Mouse (Mus musculus) cortical plate, adult 2 months (tissue): ENCODE data around the gene Tenm2. TPM values are rescaled to one million over a fixed set of nuclear protein-coding genes. Genes with fewer than 3 reads are reported as not detected.

ENCODE experiments used
- H3K27ac ChIP-seq: fragments of 200-500 bp; 2 replicates; pipeline ENCODE4 v1.5.1; 2012; ENCODE audit warnings: low read length, control low read depth, inconsistent platforms; ENCODE audit not compliant: insufficient read depth
- H3K4me1 ChIP-seq: fragments of 200-500 bp; 2 replicates; pipeline ENCODE4 v1.6.1; 2011; ENCODE audit warnings: low read length; ENCODE audit not compliant: control insufficient read depth, insufficient read depth
- H3K4me3 ChIP-seq: fragments of 200-500 bp; 2 replicates; pipeline ENCODE4 v1.5.1; 2011; ENCODE audit warnings: mild to moderate bottlenecking, low read length, control low read depth; ENCODE audit not compliant: insufficient read depth
- CTCF ChIP-seq: fragments of 200-500 bp; IDR thresholded peaks from 2 replicates; pipeline ENCODE4 v1.5.1; 2011; ENCODE audit warnings: mild to moderate bottlenecking, control low read depth, low read length; ENCODE audit not compliant: insufficient read depth; ENCODE audit errors: extremely low read depth
- POLR2A ChIP-seq: fragments of 200-500 bp; IDR thresholded peaks from 2 replicates; pipeline ENCODE4 v1.6.1; 2011; ENCODE audit warnings: mild to moderate bottlenecking, low read length, control low read depth; ENCODE audit not compliant: insufficient read depth; ENCODE audit errors: extremely low read depth
- polyA plus RNA-seq: library from polyadenylated mRNA; depleted of rRNA; stranded (reverse); fragments of >200 nt; gene quantifications from 2 replicates; pipeline ENCODE4 v1.2.3, GENCODE M21; 2012

Gene Tenm2
- polyA plus RNA-seq, 1 experiment: 26.6 TPM

DNA sequence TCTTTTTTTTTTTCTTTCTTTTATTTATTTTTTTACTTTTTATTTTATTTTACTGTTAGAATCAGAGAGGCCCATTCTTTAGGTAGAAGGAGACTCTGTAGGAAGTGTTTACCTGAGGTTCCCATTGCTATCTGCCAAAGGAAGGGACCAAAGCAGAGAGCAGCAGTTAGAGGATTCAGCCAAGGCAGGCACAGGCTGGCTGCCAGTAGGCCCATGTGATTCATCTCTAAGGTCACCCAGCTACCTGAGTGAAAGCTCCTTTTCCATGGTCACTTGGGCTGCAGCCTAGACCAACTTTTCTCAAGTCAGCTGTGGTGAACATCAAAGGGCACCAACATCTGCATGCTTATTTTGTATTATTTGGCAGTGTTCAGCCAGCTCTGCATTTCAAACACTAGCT is 117.7 kb downstream of the Tenm2 start:
- Histone ChIP-seq H3K27ac (no peak overlapping the region), H3K4me3 (no peak overlapping the region), H3K4me1 (no peaks in the 10 kb centered on the region)
- no peak for TF ChIP-seq POLR2A
- no peak for TF ChIP-seq CTCF

DNA sequence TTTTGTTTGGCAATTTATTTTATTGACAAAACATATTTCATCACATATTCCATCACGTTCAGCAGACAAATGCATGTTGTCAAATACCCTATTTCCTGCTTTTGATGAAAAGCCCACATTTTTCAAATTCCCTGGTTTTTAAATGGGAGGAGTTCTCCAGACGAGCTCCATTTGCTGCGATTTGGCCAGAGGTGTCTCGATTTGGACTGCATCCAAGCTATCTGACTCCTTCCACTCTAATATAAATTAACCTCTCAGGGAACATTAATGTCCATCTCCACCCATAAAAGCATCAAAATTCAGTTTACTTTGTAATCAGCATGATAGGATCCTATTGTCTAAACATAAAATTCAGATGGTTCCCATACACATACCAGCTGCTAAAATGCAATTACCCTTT is 120.6 kb downstream of the Tenm2 start:
- no peak overlapping the region for H3K27ac ChIP-seq
- H3K4me1 ChIP-seq: no peaks in the 10 kb centered on the region
- no peak overlapping the region for H3K4me3 ChIP-seq
- TF ChIP-seq CTCF (no peak), POLR2A (no peak)

DNA sequence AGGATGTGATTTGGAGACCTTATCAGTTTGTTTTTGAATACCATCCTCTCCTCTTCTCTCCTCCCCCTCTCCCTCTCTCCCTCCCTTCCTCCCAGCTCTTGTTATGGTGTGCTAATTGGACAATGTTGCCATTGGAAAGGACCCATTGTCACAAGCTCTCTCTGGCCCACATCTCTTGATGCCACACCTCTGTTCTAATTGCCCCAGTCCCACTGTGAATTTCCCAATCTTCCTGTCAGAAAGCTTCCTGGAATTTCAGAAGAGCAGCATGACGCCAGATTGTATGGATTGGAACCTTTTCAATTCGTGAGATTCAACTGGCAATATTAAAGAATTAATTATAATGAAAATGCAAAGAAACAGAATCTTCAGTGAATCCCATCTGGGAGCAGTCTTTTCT is 128.7 kb downstream of the Tenm2 start:
- H3K4me1 ChIP-seq: no peaks in the 10 kb centered on the region
- no peak for TF ChIP-seq POLR2A
- H3K27ac ChIP-seq: no peak overlapping the region
- H3K4me3 ChIP-seq: no peak overlapping the region

DNA sequence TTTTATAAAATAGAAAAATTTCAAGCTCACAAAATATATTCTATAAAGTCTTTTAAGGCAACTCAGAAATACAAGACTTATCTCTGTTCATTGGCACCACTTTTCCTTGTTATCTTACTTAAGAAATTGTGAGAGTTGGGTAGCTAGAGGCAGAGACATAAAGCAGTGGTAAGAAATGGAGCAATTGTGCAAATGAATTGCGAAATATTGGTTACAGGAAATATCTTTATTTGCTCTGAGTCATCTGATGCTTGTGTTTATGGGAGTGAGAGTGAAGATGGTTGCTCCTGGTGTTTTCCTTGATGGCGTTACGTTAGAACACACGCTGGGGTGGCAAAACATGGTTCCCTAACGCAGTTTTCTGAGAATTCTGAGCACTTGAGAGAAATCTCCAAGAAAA is 156.4 kb downstream of the Tenm2 start:
- TF ChIP-seq CTCF (no peak), POLR2A (no peak)
- no peaks in the 10 kb centered on the region for H3K4me1 ChIP-seq
- no peak overlapping the region for H3K27ac ChIP-seq
- no peak overlapping the region for H3K4me3 ChIP-seq

DNA sequence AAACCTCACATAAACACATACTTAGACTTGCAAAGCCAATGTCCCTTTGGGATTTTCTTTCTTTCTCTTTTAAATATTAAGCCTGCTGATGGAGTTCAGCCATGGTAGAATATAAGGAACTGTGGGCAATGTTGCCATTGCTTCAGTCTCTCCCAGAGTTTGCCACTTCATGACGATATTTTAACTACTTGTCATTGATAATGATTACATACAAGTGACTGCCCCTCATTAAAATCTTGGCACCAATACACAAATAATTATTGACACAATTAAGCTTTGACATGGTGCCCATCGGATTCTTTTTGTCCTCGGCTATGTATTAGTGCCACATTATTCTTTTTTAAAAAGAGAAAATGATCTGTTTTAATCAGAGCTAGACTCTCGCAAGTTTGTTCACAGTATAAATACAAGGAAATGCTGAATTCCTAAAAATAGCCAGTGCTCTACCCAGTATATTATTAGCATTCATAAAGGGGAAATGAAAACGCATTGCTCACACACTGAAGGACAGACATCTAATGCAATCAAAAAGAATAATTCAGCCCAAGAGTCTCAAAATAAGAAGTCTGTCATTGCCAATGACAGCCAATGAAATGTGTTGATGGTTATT is 158.7 kb downstream of the Tenm2 start:
- TF ChIP-seq CTCF (no peak), POLR2A (no peak)
- H3K4me3 ChIP-seq: no peak overlapping the region
- H3K4me1 ChIP-seq: no peaks in the 10 kb centered on the region
- H3K27ac ChIP-seq: no peak overlapping the region

DNA sequence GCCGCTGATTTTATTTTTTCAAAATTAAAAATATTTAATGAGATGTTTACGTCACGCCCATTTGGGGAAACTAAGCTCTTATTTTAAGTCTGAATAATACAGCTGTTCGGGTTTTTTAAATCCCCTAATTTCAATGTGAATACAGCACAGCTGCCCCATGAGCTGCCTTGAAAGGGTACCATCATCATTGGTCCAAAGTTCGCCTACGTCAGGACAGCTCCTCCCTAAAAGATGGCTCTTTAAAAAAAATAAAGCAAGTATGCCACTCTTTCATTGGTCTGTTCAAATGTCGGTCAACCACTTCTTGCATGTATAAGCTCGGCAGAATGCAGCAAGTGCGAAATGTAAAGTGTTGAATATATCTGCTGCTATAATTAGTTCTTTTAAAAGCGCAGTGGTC is 160.4 kb downstream of the Tenm2 start:
- H3K27ac ChIP-seq: no peak overlapping the region
- no peak overlapping the region for H3K4me3 ChIP-seq
- no peaks in the 10 kb centered on the region for H3K4me1 ChIP-seq
- TF ChIP-seq POLR2A: no peak
- no peak for TF ChIP-seq CTCF

DNA sequence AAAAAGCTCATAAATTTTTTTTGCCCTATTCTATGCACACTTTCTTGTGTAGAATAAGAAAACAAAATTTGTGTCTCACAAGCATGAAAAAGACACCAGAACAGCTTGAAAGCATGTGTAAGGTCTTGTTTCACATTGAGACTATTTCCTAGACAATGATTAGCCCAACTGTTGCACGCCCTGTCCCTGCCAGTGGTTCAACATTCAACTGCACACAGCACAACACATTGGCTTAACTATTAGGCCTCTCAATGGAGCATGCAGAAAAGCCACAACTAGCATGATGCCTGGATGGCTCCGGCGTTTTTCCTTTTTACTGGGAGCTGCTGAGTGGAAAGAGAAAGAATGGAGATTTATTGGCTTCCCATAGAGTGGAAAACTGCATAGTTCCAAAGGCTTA is 170.3 kb downstream of the Tenm2 start:
- TF ChIP-seq CTCF: no peak
- no peak overlapping the region for H3K4me3 ChIP-seq
- no peak overlapping the region for H3K27ac ChIP-seq
- H3K4me1 ChIP-seq: no peaks in the 10 kb centered on the region

DNA sequence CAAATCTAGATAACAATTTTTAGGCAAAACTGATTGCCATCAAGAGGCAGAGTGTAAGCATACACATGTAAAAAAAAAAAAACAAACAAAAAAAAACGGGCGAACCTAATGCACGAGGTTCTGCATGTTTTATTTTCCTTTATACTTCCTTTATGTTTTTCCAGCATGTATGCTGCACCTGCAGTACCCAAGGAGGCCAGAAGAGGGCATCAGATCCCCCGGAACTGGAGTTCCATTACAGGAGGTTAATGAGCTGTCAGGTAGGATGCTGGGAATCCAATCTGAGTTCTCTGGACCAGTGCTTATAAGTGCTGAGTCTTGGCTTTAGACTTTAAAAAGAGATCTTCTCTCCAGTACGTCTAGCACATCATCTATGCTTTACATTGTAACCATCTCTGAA is 189.1 kb downstream of the Tenm2 start:
- Histone ChIP-seq H3K27ac (no peak overlapping the region), H3K4me1 (no peaks in the 10 kb centered on the region), H3K4me3 (no peak overlapping the region)
- TF ChIP-seq POLR2A: no peak
- TF ChIP-seq CTCF: peak; percentile 36; the same call in 1 of the 2 replicates

DNA sequence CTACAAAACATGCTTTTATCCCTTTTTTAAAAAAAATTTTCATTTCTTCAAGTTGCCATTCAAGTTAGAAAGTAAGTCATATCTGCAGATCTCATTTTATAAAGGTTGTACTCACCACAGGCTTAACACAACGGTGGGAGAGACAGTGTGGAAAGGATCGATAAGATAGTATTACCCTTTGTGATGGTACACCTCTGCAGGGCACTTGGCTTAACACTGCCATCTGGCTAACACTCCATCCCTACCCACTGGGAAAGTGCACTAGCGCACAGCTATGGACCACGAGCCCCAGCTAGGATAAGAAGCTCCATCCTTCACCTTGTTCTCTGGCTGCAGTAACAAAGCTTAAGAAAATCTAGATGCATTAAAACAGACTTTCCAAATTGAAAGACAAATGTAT is 194.5 kb downstream of the Tenm2 start:
- Histone ChIP-seq H3K4me1 (no peaks in the 10 kb centered on the region), H3K27ac (no peak overlapping the region), H3K4me3 (no peak overlapping the region)
- TF ChIP-seq POLR2A: no peak
- no peak for TF ChIP-seq CTCF

DNA sequence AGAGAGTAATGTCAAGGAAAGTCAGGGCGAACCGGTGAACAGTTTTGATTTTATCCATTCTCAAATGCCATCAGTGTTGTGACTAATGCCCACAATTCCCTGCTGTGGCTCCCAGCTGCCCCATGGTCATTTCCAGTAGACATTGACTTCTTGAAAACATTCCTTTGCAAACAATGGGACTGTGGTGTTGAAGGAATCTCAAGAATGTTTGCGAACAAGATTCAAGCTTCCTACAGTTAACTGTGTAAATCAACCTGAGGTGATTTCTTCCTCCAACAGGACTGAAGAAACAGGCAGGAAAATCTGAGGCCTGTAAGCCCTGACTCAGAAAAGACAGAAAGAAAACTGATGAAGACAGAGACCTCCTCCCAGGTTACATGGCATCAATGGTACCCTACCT is 196.5 kb downstream of the Tenm2 start:
- Histone ChIP-seq H3K4me1 (no peaks in the 10 kb centered on the region), H3K4me3 (no peak overlapping the region), H3K27ac (no peak overlapping the region)
- TF ChIP-seq CTCF (no peak), POLR2A (no peak)
